Mouse (Mus musculus) Patski (cell line): ENCODE results near the gene Kras. TPM values are rescaled to one million over a fixed set of nuclear protein-coding genes. Genes with fewer than 3 reads are reported as not detected.

Source experiments
- ATAC-seq: fragments of 100-300 bp; one replicate; pipeline ENCODE4 v1.8.0; 2021
- CTCF ChIA-PET: fragments of 350-600 bp; sonication (Branson Sonifier 250); formaldehyde crosslinking; loops from one replicate; lab custom pipeline; 2022; ENCODE audit warnings: inconsistent platforms; lab: Charles Lee
- POLR2A ChIA-PET: fragments of 350-600 bp; sonication (Branson Sonifier 250); formaldehyde crosslinking; loops from one replicate; lab custom pipeline; 2022; ENCODE audit warnings: antibody characterized with exemption, inconsistent platforms; lab: Charles Lee
- DNase-seq: peaks from one replicate; pipeline ENCODE4 v3.0.0-alpha.2; 2011; ENCODE audit warnings: low read depth, low spot score
- H3K27me3 ChIP-seq: fragments of 371-371 bp; one replicate; pipeline ENCODE4 v1.5.1; 2021
- CTCF ChIP-seq: fragments of 100-300 bp; IDR thresholded peaks from one replicate; pipeline ENCODE4 v1.5.1; 2021
- in situ Hi-C: fragments of 300-500 bp; cut with MboI; formaldehyde crosslinking; loops from 3 replicates; pipeline ENCODE4 v1.11.1; 2018; ENCODE audit warnings: low pct_unique_long_range_greater_than_20kb, mixed read lengths
- polyA plus RNA-seq: library from polyadenylated mRNA; unstranded; gene quantifications from one replicate; pipeline ENCODE4 v1.2.3, GENCODE M21; 2021

Gene Kras
- polyA plus RNA-seq, 1 experiment from 2014 or later, result 59.2 TPM

DNA sequence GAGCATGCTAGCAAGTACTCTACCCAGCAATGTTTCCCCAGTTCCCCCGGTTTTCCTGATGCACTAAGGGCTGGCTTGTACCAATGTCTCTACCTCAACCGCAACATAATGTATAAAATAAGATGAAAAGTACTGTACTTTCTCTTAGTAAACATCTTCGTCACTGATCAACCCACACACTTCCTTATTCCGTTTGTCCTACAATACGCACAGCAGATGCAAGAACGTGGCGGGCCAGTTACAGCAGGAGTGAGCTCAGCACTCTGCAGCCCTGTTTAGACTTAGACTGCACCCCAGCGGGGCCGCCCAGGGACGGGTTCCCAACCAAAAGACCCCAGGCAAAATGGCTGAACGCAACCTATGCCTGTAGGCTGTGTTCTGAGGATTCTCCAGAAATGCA is 56.6 kb downstream of the Kras start:
- ChIA-PET POLR2A (interaction anchor here (1.1 kb wide), 1 partner anchor 149 kb away, joined by 4 read pairs; no protein-coding TSS in a partner anchor), CTCF (interaction anchor here (1.0 to 1.4 kb wide), 3 partner anchors 15 to 170 kb away, joined by 3 to 6 read pairs (median 4); no protein-coding TSS in a partner anchor)
- TF ChIP-seq CTCF, result no peak
- in situ Hi-C loops, result no loop called here
- ATAC-seq, result no peak
- no peak for DNase-seq
- no peaks in the 10 kb centered on the region for H3K27me3 ChIP-seq

DNA sequence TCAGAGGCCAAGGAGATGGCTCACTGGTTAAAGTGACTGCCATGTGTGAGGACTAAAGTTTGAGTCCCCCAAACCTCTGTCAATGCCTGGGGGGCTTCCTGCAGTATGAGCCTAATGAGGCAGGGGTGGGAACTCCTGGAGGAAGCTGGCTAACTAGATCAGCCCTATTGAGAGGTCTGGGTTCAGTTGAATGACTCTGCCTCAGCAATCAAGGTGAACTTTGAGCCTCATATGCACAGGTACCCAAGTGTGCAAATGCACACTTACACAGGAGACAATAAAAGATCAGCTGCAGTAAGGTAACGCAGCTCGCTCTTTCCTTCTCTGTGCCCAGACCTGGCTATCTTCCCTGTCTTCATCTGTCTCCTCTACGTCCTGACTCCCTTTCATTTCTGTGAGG is 57.0 kb downstream of the Kras start:
- no peaks in the 10 kb centered on the region for H3K27me3 ChIP-seq
- ChIA-PET CTCF (interaction anchor here (1.3 to 1.4 kb wide), 3 partner anchors 14 to 148 kb away, joined by 3 to 6 read pairs (median 4); no protein-coding TSS in a partner anchor), POLR2A (interaction anchor here (0.7 to 1.1 kb wide), 2 partner anchors 14 to 149 kb away, joined by 3 to 4 read pairs; no protein-coding TSS in a partner anchor)
- in situ Hi-C loops, result no loop called here
- DNase-seq (no peak), ATAC-seq (no peak)
- no peak for TF ChIP-seq CTCF

DNA sequence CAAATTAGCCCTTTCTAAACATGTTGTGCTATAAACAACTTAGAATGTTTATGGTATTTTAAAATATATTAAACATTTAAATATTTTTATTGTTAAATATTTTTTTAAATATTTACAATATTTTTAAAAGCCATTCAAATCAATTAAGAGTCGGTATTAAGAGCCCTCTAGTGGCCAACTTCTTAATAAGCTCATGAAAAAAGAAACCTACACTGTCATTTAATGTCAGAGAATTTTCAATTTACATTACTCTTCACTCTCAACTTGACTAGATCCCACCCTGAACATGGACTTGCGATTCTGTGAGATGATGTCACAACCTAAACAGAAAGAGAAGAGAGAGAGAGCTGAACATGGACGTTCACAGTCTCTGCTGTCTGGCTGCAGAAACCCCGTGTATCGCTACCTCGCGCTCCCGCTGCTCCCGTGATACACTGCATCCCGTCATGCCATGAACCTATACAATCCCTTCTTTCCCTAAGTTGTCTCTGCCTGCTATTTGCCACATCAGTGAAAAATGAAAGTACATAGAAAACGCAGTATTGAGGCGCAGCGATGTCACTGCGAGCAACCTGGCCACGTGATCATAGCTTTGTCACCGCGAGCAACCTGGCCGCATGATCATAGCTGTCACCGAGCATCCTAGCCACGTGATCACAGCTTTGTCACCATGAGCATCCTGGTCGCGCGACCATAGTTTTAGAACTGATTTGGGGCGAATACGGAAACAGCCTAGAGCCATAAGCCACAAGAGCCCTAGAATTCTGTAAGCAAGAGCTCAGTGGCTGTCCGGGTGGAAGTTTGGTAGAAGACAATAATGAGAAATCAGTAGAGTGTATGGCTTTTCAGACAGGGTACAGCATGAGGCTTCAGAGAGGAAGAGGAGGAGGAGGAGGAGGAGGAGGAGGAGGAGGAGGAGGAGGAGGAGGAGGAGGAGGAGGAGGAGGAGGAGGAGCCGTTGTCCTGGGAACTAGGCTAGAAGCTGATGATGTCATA is 62.6 kb downstream of the Kras start:
- H3K27me3 ChIP-seq, result no peaks in the 10 kb centered on the region
- ChIA-PET CTCF (interaction anchor here (0.7 to 1.6 kb wide), 12 partner anchors 11 to 1813 kb away, joined by 3 to 8 read pairs (median 4); partner anchors contain the start of genes Casc1 and Etfrf1), POLR2A (no interaction called here)
- DNase-seq (no peak), ATAC-seq (peak; percentile 25)
- TF ChIP-seq CTCF, result peak; percentile 51
- in situ Hi-C loops, result loop anchor here (5.0 kb wide), 2 partner anchors 155 to 175 kb away; no protein-coding TSS in a partner anchor

DNA sequence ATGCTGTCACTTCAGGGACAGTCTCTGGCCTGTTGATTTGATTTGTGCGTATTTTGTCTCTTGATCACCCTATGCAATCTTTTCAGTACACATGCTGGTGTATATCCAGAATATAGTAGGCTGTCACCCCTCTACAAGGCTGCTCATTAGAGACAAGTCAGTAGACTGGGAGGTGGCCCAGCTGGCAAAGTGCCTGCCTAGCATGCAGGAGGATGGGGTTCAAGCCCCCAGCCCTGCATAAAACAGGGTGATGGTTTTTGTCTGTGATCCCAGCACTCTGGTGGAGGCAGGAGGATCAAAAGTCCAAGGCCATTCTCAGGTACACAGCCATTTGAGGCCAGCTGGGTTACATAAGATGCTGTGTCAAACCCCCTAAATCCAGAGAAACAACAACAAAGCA is 63.9 kb downstream of the Kras start:
- ATAC-seq, result no peak
- POLR2A ChIA-PET, result no interaction called here
- CTCF ChIA-PET, result no interaction called here
- in situ Hi-C loops, result loop anchor here (5.0 kb wide), 2 partner anchors 156 to 174 kb away; no protein-coding TSS in a partner anchor
- no peak for TF ChIP-seq CTCF
- H3K27me3 ChIP-seq, result no peaks in the 10 kb centered on the region
- no peak for DNase-seq

DNA sequence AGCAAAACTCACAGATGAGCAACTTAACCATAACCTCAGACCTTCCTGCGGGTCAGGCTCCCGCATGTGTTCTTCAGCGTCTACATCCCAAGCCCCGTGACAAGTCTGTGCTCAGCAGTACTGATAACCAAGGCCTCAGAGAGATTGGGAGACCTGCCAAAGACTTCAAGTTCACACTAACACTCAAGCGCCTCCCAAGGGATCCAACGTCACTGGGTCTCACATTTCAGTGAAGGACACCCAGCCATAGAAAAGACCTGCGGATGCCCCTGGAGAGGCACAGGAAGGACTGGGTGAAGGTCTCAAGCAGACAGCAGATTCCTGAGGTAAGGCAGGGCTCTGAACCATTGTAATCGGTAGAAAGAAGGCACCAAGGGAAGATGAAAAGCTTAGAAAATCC is 68.0 kb downstream of the Kras start:
- ChIA-PET CTCF (interaction anchor here (1.5 kb wide), 1 partner anchor 159 kb away, joined by 4 read pairs; no protein-coding TSS in a partner anchor), POLR2A (interaction anchor here (0.6 kb wide), 1 partner anchor 19 kb away, joined by 5 read pairs; no protein-coding TSS in a partner anchor)
- H3K27me3 ChIP-seq, result no peaks in the 10 kb centered on the region
- ATAC-seq, result no peak
- no peak for DNase-seq
- TF ChIP-seq CTCF, result no peak
- in situ Hi-C loops, result loop anchor here (5.0 kb wide), 1 partner anchor 105 kb away; the partner anchor contains the start of gene Bcat1

DNA sequence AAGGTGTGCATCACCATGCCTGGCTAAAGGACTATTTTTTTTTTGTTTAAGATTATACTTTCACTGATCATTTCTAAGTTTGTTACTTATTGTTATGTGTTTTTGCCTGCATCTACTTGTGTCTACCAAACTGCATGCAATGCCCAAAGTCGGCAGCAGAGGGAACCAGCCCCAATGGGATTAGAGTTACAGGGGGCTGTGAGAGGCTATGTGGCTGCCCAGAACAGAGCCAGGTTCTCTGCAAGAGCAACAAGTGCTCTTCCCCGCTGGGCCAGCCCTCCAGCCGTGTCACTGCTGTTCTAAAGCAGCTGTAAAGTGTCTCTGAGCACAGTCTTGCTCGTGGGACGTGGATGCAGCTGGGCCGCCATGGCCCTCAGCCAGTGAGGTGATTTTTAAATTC is 70.4 kb downstream of the Kras start:
- no peak for TF ChIP-seq CTCF
- ChIA-PET CTCF (no interaction called here), POLR2A (no interaction called here)
- in situ Hi-C loops, result loop anchor here (5.0 kb wide), 1 partner anchor 102 kb away; the partner anchor contains the start of gene Bcat1
- no peaks in the 10 kb centered on the region for H3K27me3 ChIP-seq
- DNase-seq (no peak), ATAC-seq (peak; percentile 65)

DNA sequence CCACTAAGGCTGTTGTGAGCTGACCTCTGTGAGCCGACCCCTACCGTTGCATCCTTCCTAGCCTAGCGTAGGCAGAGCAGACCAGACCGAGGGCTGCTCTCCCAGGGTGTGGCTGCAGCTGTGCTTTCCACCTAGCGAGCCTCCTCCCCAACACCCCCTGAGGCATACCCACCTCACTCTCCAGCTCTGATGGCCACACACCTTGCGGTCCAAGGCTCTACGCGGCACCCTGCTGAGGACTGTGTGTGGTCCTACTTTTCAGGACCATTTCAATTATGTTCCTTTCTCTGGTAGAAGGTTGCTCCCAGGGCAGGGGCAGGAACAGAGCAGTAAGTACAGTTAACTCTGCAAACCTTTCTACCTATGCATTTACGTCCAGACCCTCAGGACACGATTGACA is 73.6 kb downstream of the Kras start:
- DNase-seq (no peak), ATAC-seq (no peak)
- no peaks in the 10 kb centered on the region for H3K27me3 ChIP-seq
- in situ Hi-C loops, result no loop called here
- ChIA-PET CTCF (interaction anchor here (1.8 kb wide), 1 partner anchor 11 kb away, joined by 6 read pairs; no protein-coding TSS in a partner anchor), POLR2A (no interaction called here)
- TF ChIP-seq CTCF, result no peak

DNA sequence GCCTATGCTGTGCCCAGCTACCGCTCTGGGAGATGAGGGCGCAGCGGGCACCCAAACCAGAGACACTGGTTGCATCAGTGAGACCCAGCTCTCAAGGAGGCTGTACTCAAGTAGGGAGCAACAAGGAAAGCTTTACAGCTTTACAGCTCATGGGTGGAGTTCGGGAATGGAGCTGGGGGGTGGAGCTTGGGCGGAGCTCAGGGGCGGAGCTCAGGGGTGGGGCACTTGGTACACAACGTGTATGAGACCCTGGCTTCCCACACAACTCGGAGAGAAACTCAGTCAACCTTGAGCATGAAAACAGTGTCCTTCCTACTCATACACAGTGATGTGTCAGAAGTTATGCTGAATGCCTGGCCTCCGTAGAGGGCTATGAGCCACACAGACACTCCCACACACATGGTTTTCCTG is 74.5 kb downstream of the Kras start:
- no peak for TF ChIP-seq CTCF
- DNase-seq (no peak), ATAC-seq (no peak)
- CTCF ChIA-PET, result interaction anchor here (1.3 to 1.8 kb wide), 2 partner anchors 12 to 88 kb away, joined by 3 to 6 read pairs; no protein-coding TSS in a partner anchor
- in situ Hi-C loops, result no loop called here
- POLR2A ChIA-PET, result no interaction called here
- no peaks in the 10 kb centered on the region for H3K27me3 ChIP-seq

DNA sequence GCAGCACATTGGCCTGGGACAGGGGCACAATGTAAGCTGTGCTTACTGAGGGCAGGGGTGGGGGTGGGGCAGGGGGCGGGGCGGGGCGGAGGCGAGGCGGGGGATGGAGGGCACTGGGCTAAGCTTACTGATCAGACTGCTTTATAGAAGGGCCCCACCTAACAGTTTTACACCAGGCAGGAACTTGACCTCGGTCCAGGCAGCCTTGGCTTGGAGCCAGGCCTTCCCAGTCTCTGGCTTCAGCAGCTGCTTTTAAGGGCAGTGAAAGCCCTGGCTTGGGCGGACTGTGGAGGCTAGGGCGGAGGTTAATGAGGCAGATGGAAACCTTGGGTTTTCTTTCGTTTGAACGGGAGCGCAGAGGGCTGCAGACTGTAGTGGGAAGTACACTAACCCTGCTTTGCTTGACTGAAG is 76.3 kb downstream of the Kras start:
- in situ Hi-C loops, result no loop called here
- TF ChIP-seq CTCF, result no peak
- POLR2A ChIA-PET, result no interaction called here
- CTCF ChIA-PET, result interaction anchor here (1.2 kb wide), 2 partner anchors 11 to 35 kb away, joined by 4 to 5 read pairs; no protein-coding TSS in a partner anchor
- H3K27me3 ChIP-seq, result no peaks in the 10 kb centered on the region
- no peak for ATAC-seq
- DNase-seq, result no peak

DNA sequence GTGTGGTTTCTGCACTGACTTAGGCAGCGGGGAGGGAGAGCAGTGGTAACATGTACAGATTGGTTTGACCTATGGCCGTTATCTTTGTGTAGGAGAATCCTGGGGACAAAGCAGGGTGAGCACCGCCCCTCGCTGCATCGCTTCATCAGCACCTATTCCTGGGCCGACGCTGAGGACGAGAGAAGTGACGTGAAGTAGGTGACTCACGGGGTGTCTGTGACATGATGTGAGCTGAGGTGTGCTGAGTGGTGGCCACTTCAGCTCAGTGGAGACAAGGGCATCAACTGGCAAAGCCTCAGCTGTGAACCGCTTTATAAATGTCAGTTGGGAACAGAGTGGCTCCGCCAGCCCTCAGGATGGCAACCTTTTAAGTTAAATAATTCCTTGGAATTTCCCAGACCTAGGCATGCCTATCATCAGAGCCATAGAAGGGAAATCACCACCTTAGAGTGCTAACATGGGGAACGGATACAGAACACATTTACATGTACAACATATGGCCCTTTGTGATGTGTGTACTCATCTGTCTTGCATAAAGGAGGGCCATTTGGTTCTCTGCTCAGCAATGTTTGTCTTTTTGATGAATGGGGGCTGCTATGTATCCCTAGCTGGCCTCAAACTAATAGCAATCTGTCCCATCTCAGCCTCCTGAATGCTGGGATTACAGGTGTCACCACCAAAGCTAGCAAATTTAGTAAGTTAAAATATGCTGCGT is 78.0 kb downstream of the Kras start:
- no peak for ATAC-seq
- DNase-seq, result no peak
- ChIA-PET POLR2A (no interaction called here), CTCF (no interaction called here)
- no peaks in the 10 kb centered on the region for H3K27me3 ChIP-seq
- in situ Hi-C loops, result no loop called here
- no peak for TF ChIP-seq CTCF

Other genes with a start within 250 kb of the Kras start
- gene Bcat1, start 174.1 kb downstream of the Kras start, polyA plus RNA-seq, result 57.1 TPM
- gene Lrmp, start 134.6 kb downstream of the Kras start, polyA plus RNA-seq, result 0.04 TPM
- gene Casc1, start 39.2 kb downstream of the Kras start, polyA plus RNA-seq, result 3.0 TPM
- 71.3 TPM for gene Etfrf1, start 39.1 kb downstream of the Kras start, polyA plus RNA-seq